Mouse (Mus musculus) brain, embryonic 14.5 days (tissue): ENCODE results near the gene Msantd1.

ENCODE experiments used
- CTCF ChIP-seq: fragments of 200-500 bp; IDR thresholded peaks from 2 replicates; pipeline ENCODE4 v1.5.1; 2012; ENCODE audit warnings: inconsistent platforms, mild to moderate bottlenecking, moderate library complexity, borderline replicate concordance; ENCODE audit not compliant: insufficient read depth, insufficient read length; ENCODE audit errors: extremely low read depth
- POLR2A ChIP-seq: fragments of 200-500 bp; IDR thresholded peaks from 2 replicates; pipeline ENCODE4 v1.6.1; 2012; ENCODE audit warnings: mild to moderate bottlenecking, inconsistent platforms, borderline replicate concordance; ENCODE audit not compliant: poor library complexity, insufficient read depth, insufficient read length, severe bottlenecking; ENCODE audit errors: extremely low read depth

DNA sequence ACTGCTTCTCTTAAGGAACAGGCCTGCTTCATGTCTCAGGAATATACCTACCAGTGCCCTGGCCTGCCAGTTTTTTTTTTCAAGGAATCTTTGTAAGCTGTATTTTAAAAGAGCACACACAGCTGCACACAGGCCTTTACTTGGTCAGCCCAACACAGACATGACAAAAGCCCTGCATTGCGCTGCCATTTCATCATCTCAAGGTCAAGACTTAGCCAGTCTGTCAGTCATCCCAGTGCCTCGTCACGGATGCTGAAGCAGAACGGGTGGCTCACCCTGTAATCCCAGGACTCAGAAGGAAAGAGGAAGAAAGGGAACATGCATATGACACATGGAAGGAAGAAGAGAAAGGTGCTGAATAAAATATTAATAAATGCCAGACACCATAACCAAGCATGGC lies 19.8 kb downstream of the Msantd1 start:
- TF ChIP-seq CTCF (no peak), POLR2A (no peak)
